ENCODE assay signal across 14 mouse cellular contexts in the genomic region with DNA sequence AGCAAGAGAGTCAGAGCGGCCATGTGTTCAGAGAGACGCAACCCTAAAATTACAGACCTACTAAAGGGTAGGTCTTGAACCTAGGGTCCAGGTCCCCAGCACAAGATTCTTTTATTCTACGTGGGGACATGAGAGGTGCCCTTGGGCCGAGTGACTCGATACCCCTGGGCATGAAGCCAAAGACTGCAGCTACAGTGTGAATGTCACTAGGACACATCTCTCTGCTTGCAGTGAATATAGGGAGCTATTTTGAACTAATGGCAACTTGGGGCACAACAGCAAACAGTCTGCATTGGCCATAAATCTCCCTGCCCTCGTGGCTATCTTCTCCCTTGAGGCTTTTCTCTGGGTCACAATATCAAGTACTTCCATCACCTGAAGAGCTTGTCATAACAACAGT.
DNase-seq lines count a peak whose midpoint lies in the region; ATAC-seq and TF ChIP-seq lines count a peak whose summit lies in the region.
"Had no signal": no experiment of that assay in that cellular context is flagged by ENCODE, and none has a peak within 500 bp of the region (broad histone marks: within the 10 kb centered on the region; RNA-seq: fewer than 3 reads in every experiment).

No protein-coding gene starts in this region.

- ATAC-seq in hindbrain, postnatal 0 days: no peak; the same call in 1 of the 2 replicates
- peak; percentile 42; the same call in 1 of the 2 replicates for ATAC-seq in neural tube, embryonic 15.5 days (ENCODE audit: low FRiP score)

- peak overlapping the region; percentile 61 for H3K4me3 ChIP-seq in cerebellum, adult 2 months (replicated peaks; ENCODE audit: insufficient read depth, low read depth, low read length)
- peak overlapping the region; percentile 27 for H3K4me3 ChIP-seq in hindbrain, postnatal 0 days (ENCODE audit: low read length)
- peak overlapping the region; percentile 44 for H3K4me3 ChIP-seq in neural tube, embryonic 15.5 days (replicated peaks)
- H3K4me3 ChIP-seq: gastrocnemius, adult 2 months; heart, embryonic 10.5 days; myocyte had no signal

- 40% methylated on average over 6 of the region's 6 CpGs for WGBS in cerebellum, adult 2 months
- 41% methylated on average over 6 of the region's 6 CpGs for WGBS in hindbrain, postnatal 0 days
- 38% methylated on average over 6 of the region's 6 CpGs for WGBS in neural tube, embryonic 15.5 days

- H3K4me2 ChIP-seq in hindbrain, postnatal 0 days (ENCODE audit: low read depth, low read length): peak overlapping the region; percentile 47
- peak overlapping the region; percentile 57 for H3K4me2 ChIP-seq in neural tube, embryonic 15.5 days
- H3K4me2 ChIP-seq: lung, embryonic 14.5 days had no signal

- H3K4me1 ChIP-seq in cerebellum, adult 2 months (ENCODE audit: control insufficient read depth, insufficient read depth, low read length): peaks cover 21% of the 10 kb centered on the region; the same call in 1 of the 2 replicates
- H3K4me1 ChIP-seq in hindbrain, postnatal 0 days (ENCODE audit: insufficient read depth, low read length): no peaks in the 10 kb centered on the region
- peaks cover 40% of the 10 kb centered on the region for H3K4me1 ChIP-seq in neural tube, embryonic 15.5 days
- H3K4me1 ChIP-seq: heart, embryonic 10.5 days had no signal

- TF ChIP-seq POLR2A in cerebellum, adult 2 months (IDR thresholded peaks at IDR 0.05; ENCODE audit: borderline replicate concordance, insufficient read depth, low read length): no peak

- H3K9ac ChIP-seq in hindbrain, postnatal 0 days (replicated peaks; ENCODE audit: low read length): peak overlapping the region; percentile 52
- peak overlapping the region; percentile 60 for H3K9ac ChIP-seq in neural tube, embryonic 15.5 days (replicated peaks)
- H3K9ac ChIP-seq: lung, embryonic 14.5 days had no signal

- peak in 1 of 2 experiments; percentile 44 for DNase-seq in cerebellum, adult 2 months
- DNase-seq in cerebellum, postnatal 36 days: no peak
- peak; percentile 20 for DNase-seq in retina, postnatal 1 day
- DNase-seq in retina, embryonic 14.5 days (ENCODE audit: low spot score): no peak
- DNase-seq in hindbrain, postnatal 0 days (ENCODE audit: low spot score): no peak
- DNase-seq in ovary, postnatal 36 days (ENCODE audit: low spot score): no peak
- DNase-seq in adrenal gland, postnatal 36 days: no peak
- DNase-seq: adrenal gland, postnatal 14 days; gastrocnemius, adult 2 months; kidney, adult 8-10 months; lung, embryonic 14.5 days had no signal

- TF ChIP-seq CTCF in cerebellum, adult 2 months (IDR thresholded peaks at IDR 0.05; ENCODE audit: borderline replicate concordance, insufficient read depth, low read depth, low read length): no peak
- TF ChIP-seq CTCF in hindbrain, postnatal 0 days (IDR thresholded peaks at IDR 0.05; ENCODE audit: low read depth): no peak

- peak overlapping the region; percentile 25 for H3K27ac ChIP-seq in cerebellum, adult 2 months (ENCODE audit: insufficient read depth, low read length)
- peak overlapping the region; percentile 80 for H3K27ac ChIP-seq in hindbrain, postnatal 0 days
- H3K27ac ChIP-seq in neural tube, embryonic 15.5 days (replicated peaks): peak overlapping the region; percentile 92
- H3K27ac ChIP-seq: gastrocnemius, adult 2 months; heart, embryonic 10.5 days had no signal

- H3K9me3 ChIP-seq in hindbrain, postnatal 0 days (ENCODE audit: low read length): no peaks in the 10 kb centered on the region
- no peaks in the 10 kb centered on the region for H3K9me3 ChIP-seq in neural tube, embryonic 15.5 days (replicated peaks)
- H3K9me3 ChIP-seq: heart, embryonic 10.5 days had no signal

- no peaks in the 10 kb centered on the region for H3K27me3 ChIP-seq in cerebellum, adult 2 months (ENCODE audit: control insufficient read depth, insufficient read depth, low read length)
- no peaks in the 10 kb centered on the region for H3K27me3 ChIP-seq in hindbrain, postnatal 0 days (ENCODE audit: insufficient read depth, low read length)
- H3K27me3 ChIP-seq in neural tube, embryonic 15.5 days (replicated peaks): no peaks in the 10 kb centered on the region

- no peaks in the 10 kb centered on the region for H3K36me3 ChIP-seq in hindbrain, postnatal 0 days (ENCODE audit: insufficient read depth, low read length)
- no peaks in the 10 kb centered on the region for H3K36me3 ChIP-seq in neural tube, embryonic 15.5 days
- H3K36me3 ChIP-seq: heart, embryonic 10.5 days had no signal

Comparison
In these comparisons a context has a peak if more than half of its experiments do, and no peak if none do; other contexts are left out.
1. H3K27ac ChIP-seq: peak in every context shown above with its lines; median percentile 92 in neural tube, embryonic 15.5 days; 80 in hindbrain, postnatal 0 days; 25 in cerebellum, adult 2 months.